Comparison of ENCODE assay signal across 18 mouse cellular contexts in the genomic region with DNA sequence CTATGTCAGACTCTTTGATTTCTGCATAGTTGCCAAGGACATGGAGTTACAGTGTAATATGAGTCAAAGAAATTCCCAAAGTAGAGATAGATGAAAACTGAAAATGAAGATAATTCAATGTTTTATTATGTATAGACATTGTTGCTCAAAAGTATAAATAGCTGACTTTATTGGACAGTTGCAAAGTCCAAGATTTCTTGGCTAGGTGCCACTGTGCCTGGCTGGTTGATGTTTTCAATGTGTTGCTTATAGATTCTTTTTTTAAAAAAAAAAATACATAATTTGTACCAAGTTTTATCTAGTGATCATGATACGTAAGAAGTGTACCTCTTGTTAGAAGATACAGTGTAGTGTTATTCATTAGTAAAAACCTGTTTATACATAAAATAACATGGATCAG.
"Had no signal": no experiment of that assay in that cellular context is flagged by ENCODE, and none has a peak within 500 bp of the region (broad histone marks: within the 10 kb centered on the region; RNA-seq: fewer than 3 reads in every experiment).

No protein-coding gene starts in this region.

- H3K9ac ChIP-seq: midbrain, embryonic 12.5 days; neural tube, embryonic 13.5 days; neural tube, embryonic 15.5 days had no signal

- H3K4me2 ChIP-seq: midbrain, embryonic 12.5 days; neural tube, embryonic 13.5 days; neural tube, embryonic 15.5 days had no signal

- ATAC-seq: midbrain, embryonic 16.5 days had no signal

- H3K4me1 ChIP-seq: midbrain, embryonic 10.5 days; midbrain, embryonic 12.5 days; neural tube, embryonic 13.5 days; neural tube, embryonic 15.5 days had no signal

- DNase-seq: lung, adult 2 months; lung, postnatal 10 days; lung, postnatal 4 days; midbrain, embryonic 14.5 days; retina, postnatal 1 day; right cerebral cortex, adult 18-20 months; right cerebral cortex, postnatal 25 days; right cerebral cortex, postnatal 4 days; spleen, adult 18-20 months; thymus, adult 18-20 months; thymus, postnatal 14 days; thymus, postnatal 36 days had no signal

- H3K4me3 ChIP-seq: midbrain, embryonic 10.5 days; midbrain, embryonic 12.5 days; myocyte; neural tube, embryonic 13.5 days; neural tube, embryonic 15.5 days had no signal

- H3K9me3 ChIP-seq: midbrain, embryonic 10.5 days; midbrain, embryonic 12.5 days; neural tube, embryonic 13.5 days; neural tube, embryonic 15.5 days had no signal

- H3K27me3 ChIP-seq: midbrain, embryonic 12.5 days; neural tube, embryonic 13.5 days; neural tube, embryonic 15.5 days had no signal

- H3K27ac ChIP-seq: midbrain, embryonic 10.5 days; midbrain, embryonic 12.5 days; neural tube, embryonic 13.5 days; neural tube, embryonic 15.5 days had no signal
